Mouse (Mus musculus) lung, embryonic 16.5 days (tissue): ENCODE measurements at regions not wholly inside any gene's neighbourhood (a gene's known extent, or its start where the extent isn't known, plus 50 kb on each side); places are given as distances from the start of the nearest gene placed in this dataset.

Source experiments
- ATAC-seq: fragments of 200-750 bp; cut with Nextera tagmentation; 2 replicates; pipeline ENCODE4 v1.8.0; 2017; ENCODE audit warnings: low read depth, mild to moderate bottlenecking, moderate library complexity
- H3K27ac ChIP-seq: fragments of 300-500 bp; sonication (generic); 2 replicates; pipeline ENCODE4 v1.5.1; 2014; ENCODE audit warnings: mild to moderate bottlenecking, control low read depth, low read length
- H3K27me3 ChIP-seq: fragments of 300-500 bp; sonication (generic); 2 replicates; pipeline ENCODE4 v1.6.1; 2014; ENCODE audit warnings: low read depth, low read length, mixed read lengths; ENCODE audit not compliant: control insufficient read depth, insufficient read depth
- H3K36me3 ChIP-seq: fragments of 300-500 bp; sonication (generic); 2 replicates; pipeline ENCODE4 v1.6.1; 2014; ENCODE audit warnings: low read length; ENCODE audit not compliant: control insufficient read depth, insufficient read depth
- H3K4me1 ChIP-seq: fragments of 300-500 bp; sonication (generic); replicated peaks from 2 replicates; pipeline ENCODE4 v1.6.1; 2014; ENCODE audit warnings: low read length, mixed read lengths; ENCODE audit not compliant: control insufficient read depth, insufficient read depth
- H3K4me2 ChIP-seq: fragments of 300-500 bp; sonication (generic); 2 replicates; pipeline ENCODE4 v1.6.1; 2014; ENCODE audit warnings: low read depth, low read length, control low read depth
- H3K4me3 ChIP-seq: fragments of 300-500 bp; sonication (generic); 2 replicates; pipeline ENCODE4 v1.5.1; 2014; ENCODE audit warnings: mild to moderate bottlenecking, low read length, control low read depth
- H3K9ac ChIP-seq: fragments of 300-500 bp; sonication (generic); 2 replicates; pipeline ENCODE4 v1.6.1; 2014; ENCODE audit warnings: low read length, control low read depth
- H3K9me3 ChIP-seq: fragments of 300-500 bp; sonication (generic); 2 replicates; pipeline ENCODE4 v1.6.1; 2016; ENCODE audit warnings: low read length; ENCODE audit not compliant: control insufficient read depth
- WGBS: fragments of 180-500 bp; shearing (Covaris S2); extraction: QIAGEN DNeasy Blood & Tissue Kit; methylation state at CpG from one replicate; pipeline ENCODE4 v1.1.7; 2014; 5-methylcytosine and 5-hydroxymethylcytosine counted together

GRCm38 (mm10) chr4:67853001-67853400 lies 1025.6 kb downstream of the Tlr4 start:
- Histone ChIP-seq H3K4me2 (no peak overlapping the region), H3K4me1 (no peaks in the 10 kb centered on the region), H3K27ac (no peak overlapping the region), H3K27me3 (no peaks in the 10 kb centered on the region), H3K9ac (no peak overlapping the region), H3K9me3 (no peaks in the 10 kb centered on the region), H3K4me3 (no peak overlapping the region), H3K36me3 (no peaks in the 10 kb centered on the region)
- ATAC-seq: no peak
- 67% methylated on average over 4 of the region's 4 CpGs for WGBS

- H3K27ac ChIP-seq: no peak overlapping the region
- ATAC-seq: no peak
- H3K4me3 ChIP-seq: no peak overlapping the region
- H3K4me1 ChIP-seq: no peaks in the 10 kb centered on the region
- H3K9ac ChIP-seq: no peak overlapping the region
- H3K27me3 ChIP-seq: no peaks in the 10 kb centered on the region
- WGBS: 69% methylated on average over 4 of the region's 4 CpGs
- H3K9me3 ChIP-seq: no peaks in the 10 kb centered on the region
- no peak overlapping the region for H3K4me2 ChIP-seq
- H3K36me3 ChIP-seq: no peaks in the 10 kb centered on the region
Observed at GRCm38 (mm10) chr4:67833397-67833796, 1006.0 kb downstream of the Tlr4 start.

GRCm38 (mm10) chr4:67825484-67825883 lies 998.1 kb downstream of the Tlr4 start:
- 15% methylated on average over 1 of the region's 1 CpGs for WGBS
- no peaks in the 10 kb centered on the region for H3K27me3 ChIP-seq
- H3K4me1 ChIP-seq: no peaks in the 10 kb centered on the region
- no peaks in the 10 kb centered on the region for H3K36me3 ChIP-seq
- no peak overlapping the region for H3K9ac ChIP-seq
- no peak overlapping the region for H3K4me2 ChIP-seq
- no peak overlapping the region for H3K4me3 ChIP-seq
- no peak overlapping the region for H3K27ac ChIP-seq
- H3K9me3 ChIP-seq: no peaks in the 10 kb centered on the region
- ATAC-seq: no peak

- Histone ChIP-seq H3K4me2 (no peak overlapping the region), H3K27me3 (no peaks in the 10 kb centered on the region), H3K36me3 (no peaks in the 10 kb centered on the region), H3K4me1 (no peaks in the 10 kb centered on the region), H3K4me3 (no peak overlapping the region), H3K9ac (no peak overlapping the region), H3K9me3 (no peaks in the 10 kb centered on the region), H3K27ac (no peak overlapping the region)
- WGBS: 68% methylated on average over 1 of the region's 1 CpGs
- ATAC-seq: no peak
Observed at GRCm38 (mm10) chr4:67796050-67796449, 968.7 kb downstream of the Tlr4 start.
